In the genomic region with DNA sequence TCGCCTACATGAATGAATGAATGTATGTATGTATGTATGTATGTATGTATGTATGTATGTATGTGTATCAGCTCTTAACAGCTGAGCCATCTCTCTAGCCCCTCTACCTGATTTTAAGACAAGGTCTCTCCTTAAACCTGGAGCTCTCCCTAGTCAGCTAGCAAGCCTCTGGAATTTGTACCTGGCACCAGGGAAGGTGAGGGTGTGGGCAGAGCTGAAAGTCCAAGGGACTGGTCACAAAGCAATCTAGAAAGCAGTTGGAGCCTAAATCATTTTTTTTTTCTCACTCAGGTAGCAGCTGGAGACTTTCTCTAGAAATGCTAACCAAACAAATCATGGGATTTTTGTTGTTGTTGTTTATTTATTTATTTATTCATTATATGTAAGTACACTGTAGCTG, we compare ENCODE assay signal across 32 mouse cellular contexts. TPM values are rescaled to one million over a fixed set of nuclear protein-coding genes. Genes with fewer than 3 reads are reported as not detected.
DNase-seq lines count a peak whose midpoint lies in the region; ATAC-seq and TF ChIP-seq lines count a peak whose summit lies in the region.
"Had no signal": no experiment of that assay in that cellular context is flagged by ENCODE, and none has a peak within 500 bp of the region (broad histone marks: within the 10 kb centered on the region; RNA-seq: fewer than 3 reads in every experiment).

No protein-coding gene starts in this region.

- H3K9me3 ChIP-seq in liver, embryonic 12.5 days (replicated peaks) = no peaks in the 10 kb centered on the region
- H3K9me3 ChIP-seq in forebrain, embryonic 11.5 days (ENCODE audit: control insufficient read depth, low read length) = no peaks in the 10 kb centered on the region
- H3K9me3 ChIP-seq: embryonic facial prominence, embryonic 13.5 days; forebrain, embryonic 10.5 days; heart, embryonic 13.5 days; hindbrain, embryonic 10.5 days; limb, embryonic 13.5 days; liver, embryonic 13.5 days; midbrain, embryonic 13.5 days; stomach, embryonic 15.5 days had no signal

- WGBS in liver, adult 2 months = 95% methylated on average over 1 of the region's 1 CpGs
- WGBS in liver, embryonic 12.5 days (ENCODE audit: insufficient replicate concordance) = 83% methylated on average over 1 of the region's 1 CpGs
- 96% methylated on average over 1 of the region's 1 CpGs for WGBS in forebrain, embryonic 11.5 days

- no peak for ATAC-seq in liver, embryonic 12.5 days
- ATAC-seq in forebrain, embryonic 11.5 days (replicated peaks; ENCODE audit: low FRiP score) = no peak
- ATAC-seq: forebrain, postnatal 0 days; hindbrain, postnatal 0 days; midbrain, embryonic 13.5 days had no signal

- H3K4me1 ChIP-seq in liver, adult 2 months (ENCODE audit: control insufficient read depth, insufficient read depth, low read length) = peaks cover 8% of the 10 kb centered on the region
- H3K4me1 ChIP-seq in liver, embryonic 12.5 days = peaks cover 23% of the 10 kb centered on the region
- no peaks in the 10 kb centered on the region; the same call in 1 of the 2 replicates for H3K4me1 ChIP-seq in forebrain, embryonic 11.5 days (replicated peaks; ENCODE audit: control insufficient read depth, insufficient read depth, low read length)

- no peak overlapping the region for H3K4me3 ChIP-seq in liver, adult 2 months (ENCODE audit: insufficient read depth, low read depth, low read length)
- H3K4me3 ChIP-seq in liver, embryonic 12.5 days = no peak overlapping the region
- H3K4me3 ChIP-seq in forebrain, embryonic 11.5 days (ENCODE audit: low read depth, low read length) = no peak overlapping the region
- H3K4me3 ChIP-seq: embryonic facial prominence, embryonic 13.5 days; left cerebral cortex, adult 2 months; liver, embryonic 13.5 days; midbrain, embryonic 13.5 days; stomach, embryonic 15.5 days had no signal

- TF ChIP-seq POLR2A in liver, adult 2 months (IDR thresholded peaks at IDR 0.05; ENCODE audit: extremely low read depth, insufficient read depth, low read length) = no peak

- H3K4me2 ChIP-seq in liver, embryonic 12.5 days = no peak overlapping the region
- no peak overlapping the region for H3K4me2 ChIP-seq in forebrain, embryonic 11.5 days (ENCODE audit: low read depth, low read length, severe bottlenecking)

- H3K9ac ChIP-seq in liver, adult 2 months (ENCODE audit: low read depth, low read length) = no peak overlapping the region
- no peak overlapping the region for H3K9ac ChIP-seq in liver, embryonic 12.5 days
- H3K9ac ChIP-seq in forebrain, embryonic 11.5 days (ENCODE audit: low read length) = no peak overlapping the region
- H3K9ac ChIP-seq: embryonic facial prominence, embryonic 13.5 days; forebrain, postnatal 0 days; limb, embryonic 13.5 days; liver, embryonic 13.5 days; midbrain, embryonic 13.5 days; stomach, embryonic 15.5 days had no signal

- no peak overlapping the region for H3K27ac ChIP-seq in liver, adult 2 months (replicated peaks; ENCODE audit: insufficient read depth, low read depth, low read length)
- H3K27ac ChIP-seq in liver, embryonic 12.5 days = no peak overlapping the region
- H3K27ac ChIP-seq in forebrain, embryonic 11.5 days (ENCODE audit: low read depth, low read length) = no peak overlapping the region
- H3K27ac ChIP-seq: embryonic facial prominence, embryonic 13.5 days; limb, embryonic 13.5 days; macrophage; stomach, embryonic 15.5 days had no signal

- no peaks in the 10 kb centered on the region for H3K36me3 ChIP-seq in liver, adult 2 months (ENCODE audit: control insufficient read depth, insufficient read depth, low read length)
- no peaks in the 10 kb centered on the region for H3K36me3 ChIP-seq in liver, embryonic 12.5 days
- H3K36me3 ChIP-seq in forebrain, embryonic 11.5 days (ENCODE audit: control insufficient read depth, insufficient read depth, low read length) = no peaks in the 10 kb centered on the region
- H3K36me3 ChIP-seq: embryonic facial prominence, embryonic 13.5 days; forebrain, embryonic 10.5 days; hindbrain, embryonic 10.5 days; limb, embryonic 13.5 days; liver, embryonic 13.5 days; midbrain, embryonic 13.5 days; stomach, embryonic 15.5 days had no signal

- peaks cover 15% of the 10 kb centered on the region; the same call in 1 of the 2 replicates for H3K79me2 ChIP-seq in liver, adult 2 months (ENCODE audit: control insufficient read depth, insufficient read depth, low read length)

- no peaks in the 10 kb centered on the region for H3K27me3 ChIP-seq in liver, adult 2 months (ENCODE audit: control insufficient read depth, insufficient read depth, low read length)
- H3K27me3 ChIP-seq in liver, embryonic 12.5 days (replicated peaks) = no peaks in the 10 kb centered on the region
- no peaks in the 10 kb centered on the region for H3K27me3 ChIP-seq in forebrain, embryonic 11.5 days (ENCODE audit: control insufficient read depth, insufficient read depth, low read length)
- H3K27me3 ChIP-seq: embryonic facial prominence, embryonic 13.5 days; heart, embryonic 13.5 days; limb, embryonic 13.5 days; liver, embryonic 13.5 days; midbrain, embryonic 13.5 days; stomach, embryonic 15.5 days had no signal

- no peak for TF ChIP-seq CTCF in liver, adult 2 months (IDR thresholded peaks at IDR 0.05; ENCODE audit: low read depth, low read length)

- peak; percentile 68 for DNase-seq in kidney, adult 11 months
- DNase-seq in kidney, postnatal 4 days = no peak
- DNase-seq in liver, adult 2 months (ENCODE audit: extremely low read depth, low read depth, low spot score) = peak; percentile 86
- DNase-seq in kidney, postnatal 25 days = peak; percentile 42 to 83
- DNase-seq in forebrain, embryonic 11.5 days (ENCODE audit: low spot score) = no peak
- no peak for DNase-seq in left cerebral cortex, adult 8-10 months (ENCODE audit: low spot score in 2 of 2)
- DNase-seq: adrenal gland, postnatal 14 days; cerebellum, adult 11 months; cerebellum, postnatal 10 days; forebrain, postnatal 0 days; heart, adult 2 months; heart, postnatal 10 days; liver, embryonic 13.5 days; lung, adult 18-20 months; lung, postnatal 10 days; right cerebral cortex, postnatal 14 days; thymus, postnatal 14 days had no signal

RNA-seq across cellular contexts. Expression of gene Gpatch8, which starts 1.2 kb away (rescaled TPM):
- 9.2 TPM in 2 replicates for total RNA-seq in liver, adult 2 months (2014; rRNA removed)
- polyA plus RNA-seq in liver, adult 2 months (2012; rRNA removed) = 5.1 and 6.0 TPM in 2 replicates
- polyA plus RNA-seq in liver, embryonic 12.5 days (2016; fragmentation: Nextera tagmentation; extraction: Ambion mirVana) = 25.8 and 26.5 TPM in 2 replicates
- 52.4 and 54.5 TPM in 2 replicates for polyA plus RNA-seq in forebrain, embryonic 11.5 days (2014; fragmentation: Nextera tagmentation; extraction: Ambion mirVana)
- 10 to 100 TPM; 53.4 to 64.9 (median 58.6) TPM for total RNA-seq in left cerebral cortex, adult 8-10 months (2022)

RNA-seq across cellular contexts. Expression of gene Gm11627, which starts 21.9 kb away (rescaled TPM):
- total RNA-seq in liver, adult 2 months (2014; rRNA removed) = not detected in 2 replicates
- polyA plus RNA-seq in liver, adult 2 months (2012; rRNA removed) = not detected in 2 replicates
- 0.51 and 0.96 TPM in 2 replicates for polyA plus RNA-seq in liver, embryonic 12.5 days (2016; fragmentation: Nextera tagmentation; extraction: Ambion mirVana)
- 12.7 and 13.8 TPM in 2 replicates for polyA plus RNA-seq in forebrain, embryonic 11.5 days (2014; fragmentation: Nextera tagmentation; extraction: Ambion mirVana)
- total RNA-seq in left cerebral cortex, adult 8-10 months (2022) = 1 to 10 TPM; 2.7 to 5.8 (median 4.2) TPM
- total RNA-seq: common myeloid progenitor, adult 5-6 weeks; hindbrain, postnatal 0 days; megakaryocyte-erythroid progenitor cell, adult 5-6 weeks; monocyte, adult 5-6 weeks had no signal
- polyA plus RNA-seq: CD4-positive, CD25-positive, alpha-beta regulatory T cell, adult 4 months; macrophage had no signal

RNA-seq across cellular contexts. Expression of gene Fzd2, which starts 46.8 kb away (rescaled TPM):
- 0.07 and 0.09 TPM in 2 replicates for total RNA-seq in liver, adult 2 months (2014; rRNA removed)
- 0.19 and 0.24 TPM in 2 replicates for polyA plus RNA-seq in liver, adult 2 months (2012; rRNA removed)
- polyA plus RNA-seq in liver, embryonic 12.5 days (2016; fragmentation: Nextera tagmentation; extraction: Ambion mirVana) = 3.5 and 4.7 TPM in 2 replicates
- 45.2 and 46.3 TPM in 2 replicates for polyA plus RNA-seq in forebrain, embryonic 11.5 days (2014; fragmentation: Nextera tagmentation; extraction: Ambion mirVana)
- 10 to 100 TPM in 1 of 4 experiments, 1 to 10 TPM in 3; 7.4 to 10.5 (median 9.6) TPM for total RNA-seq in left cerebral cortex, adult 8-10 months (2022)
- total RNA-seq: common myeloid progenitor, adult 5-6 weeks; megakaryocyte-erythroid progenitor cell, adult 5-6 weeks; monocyte, adult 5-6 weeks had no signal
- polyA plus RNA-seq: CD4-positive, CD25-positive, alpha-beta regulatory T cell, adult 4 months; macrophage had no signal

Comparison
In these comparisons a context has a peak if more than half of its experiments do, and no peak if none do; other contexts are left out.
1. DNase-seq: peak in kidney, adult 11 months (single experiment), liver, adult 2 months (single experiment) and kidney, postnatal 25 days (2 of 2); none in kidney, postnatal 4 days (0 of 2), forebrain, embryonic 11.5 days (single experiment) and left cerebral cortex, adult 8-10 months (0 of 2).